Mouse (Mus musculus) WW6 (cell line): ENCODE data around the gene Lbhd1.
A peak's percentile ranks its signal among the peaks of the same experiment; 100 is the strongest.
"Not testable (repeated sequence)": the region's sequence is repeated elsewhere in the genome, so short reads cannot be mapped to it uniquely, and the experiment has no call there.

ENCODE experiments used
- DNase-seq: peaks from one replicate; pipeline ENCODE4 v3.0.0-alpha.2; 2013; ENCODE audit warnings: low read depth, low spot score

Lbhd1 gene

GRCm38 (mm10) chr19:8871267-8872186 is 12.0 kb upstream of the Lbhd1 start, which contains the start of gene Ubxn1:
Ubxn1 (plus strand) TSS chr19:8871496.
- peak; percentile 92 for DNase-seq

DNA sequence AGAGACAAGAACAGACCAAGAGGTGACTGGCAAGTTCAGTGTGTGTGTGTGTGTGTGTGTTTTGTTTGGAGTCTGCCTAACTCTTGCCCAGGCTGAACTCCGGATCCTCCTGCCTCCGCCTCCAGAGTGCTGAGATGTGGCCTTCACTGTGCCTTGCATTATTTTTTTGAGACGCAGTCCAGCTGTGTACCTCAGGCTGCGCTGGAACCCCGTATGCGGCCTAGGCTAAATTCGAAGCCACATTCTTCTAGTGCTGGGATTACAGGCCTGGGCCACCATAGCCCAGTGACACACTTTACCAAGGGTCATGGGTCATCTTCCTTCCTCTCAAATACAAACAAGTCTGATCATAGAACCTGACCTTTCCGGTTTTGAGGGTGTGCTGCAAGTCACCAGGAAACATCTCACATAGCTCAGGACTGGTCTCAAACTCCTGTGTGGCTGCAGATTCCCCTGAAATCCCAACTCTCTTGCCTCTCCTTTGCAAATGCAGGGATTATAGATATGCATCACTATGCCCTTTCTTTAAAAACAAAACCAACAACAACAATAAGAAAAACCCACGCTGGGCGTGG is 11.2 kb upstream of the Lbhd1 start:
- no peak for DNase-seq

- no peak for DNase-seq
Measured at GRCm38 (mm10) chr19:8875031-8875430, 8.5 kb upstream of the Lbhd1 start.

DNA sequence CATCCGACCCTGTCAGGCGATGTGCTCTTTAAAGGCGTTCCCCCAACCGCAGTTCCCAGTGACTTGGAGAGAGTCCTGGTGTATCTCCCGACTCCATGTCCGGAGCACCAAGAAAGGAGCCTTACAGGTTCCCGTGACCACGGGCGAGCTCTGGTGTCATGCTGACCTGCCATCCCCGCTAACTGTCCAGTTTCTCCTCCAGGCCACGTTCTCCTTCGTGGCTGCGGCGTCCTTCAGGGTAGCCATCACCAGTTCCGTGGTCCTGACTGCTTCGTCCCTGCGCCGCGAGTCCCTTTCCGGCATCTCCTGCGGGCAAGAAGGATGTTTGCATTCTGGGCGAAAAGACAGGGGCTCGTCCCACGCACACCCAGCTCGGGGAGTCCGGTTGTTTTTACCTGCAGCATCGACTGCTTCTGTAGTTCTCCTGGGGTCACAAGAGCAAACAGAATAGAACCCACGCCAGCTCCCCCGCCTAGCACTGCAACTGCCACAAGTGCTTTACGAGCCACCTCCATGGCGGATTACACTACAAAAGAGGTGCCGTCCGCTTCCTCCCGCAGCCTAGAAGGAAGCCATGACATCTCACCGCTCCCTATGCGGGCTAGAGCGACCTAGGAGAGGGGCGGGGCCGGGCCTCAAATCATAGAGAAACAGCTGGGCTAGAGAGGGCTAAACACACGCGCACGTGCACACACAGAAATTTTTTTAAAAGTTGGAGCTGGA is 3.1 kb upstream of the Lbhd1 start, which contains the start of gene Uqcc3:
TSS of gene Uqcc3 (minus strand) at position 613 of the 723 bp plus-strand sequence.
- no peak for DNase-seq

DNA sequence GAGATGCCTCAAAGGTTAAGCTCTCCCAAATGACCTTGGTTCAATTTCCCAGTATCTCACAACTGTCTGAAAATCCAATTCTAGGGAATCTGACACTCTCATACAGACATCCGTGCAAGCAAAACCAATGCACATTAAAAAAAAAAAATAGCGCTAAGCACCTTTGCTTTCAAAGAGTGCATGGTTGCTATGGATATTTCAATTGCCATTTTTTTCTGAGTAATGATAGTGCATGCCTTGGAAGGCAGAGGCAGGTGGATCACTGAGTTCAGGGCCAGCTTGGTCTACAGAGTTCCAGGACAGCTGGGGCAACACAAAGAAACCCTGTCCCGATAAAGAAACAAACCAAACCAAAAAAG is 2.5 kb upstream of the Lbhd1 start:
- no peak for DNase-seq

DNA sequence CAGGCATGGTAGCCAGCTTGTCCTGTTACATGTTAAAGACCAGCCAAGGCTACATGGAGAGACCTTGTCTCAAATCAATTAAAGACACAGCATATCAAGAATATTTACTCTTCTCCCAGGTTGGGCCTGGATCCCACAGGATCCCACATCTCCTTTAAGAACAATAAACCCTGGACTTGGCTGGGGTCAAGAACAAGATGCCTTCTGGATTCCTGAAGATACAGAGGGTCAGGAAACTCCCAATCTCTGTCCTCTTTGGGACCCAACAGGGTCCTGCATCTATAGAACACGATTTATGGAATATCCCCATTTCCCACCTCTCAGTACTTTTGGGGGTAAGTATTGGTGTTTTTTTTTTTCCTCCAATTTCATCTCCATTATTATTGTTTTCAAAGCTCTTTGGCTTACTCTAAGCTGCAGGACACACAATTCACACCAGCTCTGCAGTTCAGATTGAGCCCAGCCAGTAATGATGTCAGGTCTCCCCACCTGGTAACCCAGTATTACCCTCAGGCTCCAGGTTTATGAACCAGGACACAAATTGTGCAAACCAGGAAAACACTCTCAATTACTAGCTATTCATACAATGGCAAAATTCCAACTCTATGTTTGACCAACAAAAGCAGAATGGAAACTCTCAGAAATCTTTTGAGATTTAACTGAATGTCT is 3.5 kb downstream of the Lbhd1 start:
- DNase-seq, result no peak

DNA sequence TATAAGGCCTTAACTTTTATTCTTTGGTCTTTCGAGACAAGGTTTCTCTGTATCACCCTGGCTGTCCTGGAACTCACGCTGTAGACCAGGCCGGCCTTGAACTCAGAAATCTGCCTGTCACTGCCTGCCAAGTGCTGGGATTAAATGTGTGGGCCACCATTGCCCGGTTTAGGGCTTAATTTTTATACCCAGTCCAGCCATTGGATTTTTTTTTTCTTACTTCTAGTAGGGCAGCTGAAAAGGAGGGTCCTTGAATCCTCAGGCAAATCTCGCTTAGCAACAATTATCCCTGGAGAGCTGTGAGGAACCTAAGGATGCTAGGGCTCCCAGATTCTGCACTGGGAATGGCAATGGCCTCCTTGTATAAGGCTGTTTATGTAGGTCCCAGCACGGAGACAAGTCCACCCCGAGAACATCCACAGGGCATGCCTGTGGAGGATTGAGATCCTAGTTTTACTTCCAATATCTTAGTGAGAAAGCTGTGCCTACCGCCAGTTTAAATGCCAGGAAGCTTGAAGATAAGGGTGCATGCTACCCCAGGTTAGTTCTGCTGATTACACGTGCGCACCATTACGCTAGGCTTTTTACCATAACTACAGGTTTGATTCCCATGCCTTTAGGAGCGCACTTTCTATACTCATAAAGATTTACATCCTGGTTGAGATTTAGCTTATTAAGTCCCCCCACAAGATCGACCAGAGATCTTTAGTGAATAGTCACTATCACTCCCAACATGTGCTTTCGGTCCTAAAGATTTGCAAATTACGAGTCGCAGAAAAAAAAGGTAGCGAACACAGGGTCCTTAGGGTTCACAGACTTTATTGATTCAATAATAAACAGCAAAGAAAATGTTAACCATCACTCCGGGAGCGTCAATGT is 4.3 kb downstream of the Lbhd1 start:
- no peak for DNase-seq

GRCm38 (mm10) chr19:8888511-8889385 is 5.2 kb downstream of the Lbhd1 start, which contains the start of the genes 1810009A15Rik and Gm49416:
1810009A15Rik (plus strand) TSS chr19:8888853.
Gm49416 (plus strand) TSS chr19:8888926.
- peak; percentile 91 for DNase-seq

DNA sequence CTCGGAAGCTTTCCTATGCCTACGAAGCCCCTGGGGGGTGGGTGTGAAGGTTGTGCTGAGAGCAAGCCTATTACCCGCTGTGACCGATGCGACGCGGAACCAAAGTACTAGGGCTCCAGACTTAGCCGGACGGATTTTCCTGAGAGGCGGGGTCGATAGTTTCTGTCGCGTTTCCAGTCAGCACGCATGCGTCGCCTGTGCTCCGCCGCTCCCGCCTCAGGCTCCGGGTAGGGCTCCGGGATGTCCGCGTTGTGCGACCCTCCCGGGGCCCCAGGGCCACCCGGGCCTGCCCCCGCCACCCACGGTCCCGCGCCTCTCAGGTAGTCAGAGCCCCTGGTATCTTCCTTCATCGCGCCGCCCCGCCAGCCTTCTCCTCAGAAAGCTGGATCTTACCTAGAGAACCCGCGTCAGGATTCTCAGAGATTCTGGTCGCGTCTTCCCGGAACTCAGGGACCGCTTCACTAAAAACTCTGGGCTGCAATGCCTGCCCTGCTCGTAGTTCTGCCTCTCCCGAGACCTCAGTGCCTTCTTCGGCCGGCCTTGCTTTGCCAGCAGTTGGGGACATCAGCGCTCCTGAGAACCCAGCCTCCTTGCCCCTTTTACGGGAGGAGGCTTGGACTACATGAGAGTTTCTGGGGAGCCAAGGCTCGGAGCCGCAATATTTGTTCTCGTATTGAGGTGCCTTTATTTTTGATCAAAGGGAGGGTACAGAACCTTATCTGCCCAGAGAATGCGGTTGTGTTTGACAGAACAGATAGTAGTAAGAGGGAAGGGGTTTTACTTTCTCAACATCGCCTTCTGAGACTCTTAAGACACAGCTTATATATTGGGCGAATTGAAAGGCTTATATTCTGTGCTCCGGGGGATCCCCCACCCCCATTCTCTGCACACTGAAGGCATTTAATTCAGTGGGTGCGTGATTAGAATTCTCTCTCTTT is 9.6 kb downstream of the Lbhd1 start, which contains the start of gene Ints5:
TSS of gene Ints5 (plus strand) at position 177 of the 938 bp plus-strand sequence.
- DNase-seq, result no peak

DNA sequence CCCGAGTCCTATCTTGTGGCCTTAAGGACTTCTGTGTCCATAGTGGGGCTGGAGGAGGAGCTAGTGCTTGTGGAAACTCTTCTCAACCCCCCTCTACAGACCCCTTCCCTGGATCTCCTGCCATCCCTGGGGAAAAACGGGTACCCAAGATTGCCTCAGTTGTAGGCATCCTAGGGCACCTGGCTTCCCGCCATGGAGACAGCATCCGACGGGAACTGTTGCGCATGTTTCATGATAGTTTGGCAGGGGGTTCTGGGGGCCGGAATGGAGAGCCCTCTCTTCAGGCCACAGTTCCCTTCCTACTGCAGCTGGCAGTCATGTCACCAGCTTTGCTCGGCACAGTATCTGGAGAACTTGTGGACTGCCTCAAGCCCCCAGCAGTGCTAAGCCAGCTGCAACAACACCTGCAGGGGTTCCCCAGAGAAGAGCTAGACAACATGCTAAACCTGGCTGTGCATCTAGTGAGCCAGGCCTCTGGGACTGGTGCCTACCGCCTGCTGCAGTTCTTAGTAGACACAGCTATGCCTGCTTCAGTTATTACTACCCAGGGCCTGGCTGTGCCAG is 11.9 kb downstream of the Lbhd1 start:
- no peak for DNase-seq

DNA sequence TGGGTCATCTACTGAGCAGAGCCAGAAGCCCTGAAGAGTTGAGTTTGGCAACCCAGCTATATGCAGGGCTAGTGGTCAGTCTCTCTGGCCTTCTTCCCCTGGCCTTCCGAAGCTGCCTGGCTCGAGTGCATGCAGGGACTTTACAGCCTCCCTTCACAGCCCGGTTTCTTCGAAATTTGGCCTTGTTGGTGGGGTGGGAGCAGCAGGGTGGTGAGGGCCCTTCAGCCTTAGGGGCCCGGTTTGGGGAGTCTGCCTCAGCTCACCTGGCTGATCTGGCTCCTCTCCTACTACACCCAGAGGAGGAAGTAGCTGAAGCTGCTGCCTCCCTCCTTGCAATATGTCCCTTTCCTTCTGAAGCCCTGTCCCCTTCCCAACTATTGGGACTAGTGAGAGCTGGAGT is 12.7 kb downstream of the Lbhd1 start:
- not testable (repeated sequence) for DNase-seq

DNA sequence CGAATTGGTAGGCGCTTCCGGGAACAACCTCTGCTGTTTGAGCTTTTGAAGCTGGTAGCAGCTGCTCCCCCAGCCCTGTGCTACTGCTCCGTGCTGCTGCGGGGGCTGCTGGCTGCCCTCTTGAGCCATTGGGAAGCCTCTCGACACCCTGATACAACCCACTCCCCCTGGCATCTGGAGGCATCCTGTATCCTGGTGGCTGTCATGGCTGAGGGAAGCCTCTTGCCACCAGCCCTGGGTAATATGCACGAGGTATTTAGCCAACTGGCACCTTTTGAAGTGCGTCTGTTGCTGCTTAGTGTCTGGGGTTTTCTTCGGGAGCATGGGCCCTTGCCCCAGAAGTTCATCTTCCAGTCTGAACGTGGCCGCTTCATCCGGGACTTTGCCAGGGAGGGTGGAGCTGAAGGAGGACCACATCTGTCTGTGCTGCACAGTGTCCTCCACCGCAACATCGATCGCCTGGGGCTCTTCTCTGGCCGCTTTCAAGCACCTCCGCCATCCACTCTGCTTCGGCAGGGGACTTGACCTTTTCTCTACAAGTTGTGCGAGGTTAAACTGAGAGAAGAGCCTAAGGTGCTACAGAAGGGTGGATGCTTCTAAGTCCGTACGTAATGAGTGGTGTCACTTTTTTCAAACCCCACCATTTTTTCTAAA is 13.8 kb downstream of the Lbhd1 start:
- not testable (repeated sequence) for DNase-seq

- peak; percentile 91 for DNase-seq
Measured at GRCm38 (mm10) chr19:8897865-8898495, 14.4 kb downstream of the Lbhd1 start, which contains the start of gene Ganab. Ganab (plus strand) TSS chr19:8898071.

- DNase-seq, result no peak
Measured at GRCm38 (mm10) chr19:8898576-8898975, 15.0 kb downstream of the Lbhd1 start.

GRCm38 (mm10) chr19:8899079-8899478 is 15.5 kb downstream of the Lbhd1 start:
- no peak for DNase-seq

DNA sequence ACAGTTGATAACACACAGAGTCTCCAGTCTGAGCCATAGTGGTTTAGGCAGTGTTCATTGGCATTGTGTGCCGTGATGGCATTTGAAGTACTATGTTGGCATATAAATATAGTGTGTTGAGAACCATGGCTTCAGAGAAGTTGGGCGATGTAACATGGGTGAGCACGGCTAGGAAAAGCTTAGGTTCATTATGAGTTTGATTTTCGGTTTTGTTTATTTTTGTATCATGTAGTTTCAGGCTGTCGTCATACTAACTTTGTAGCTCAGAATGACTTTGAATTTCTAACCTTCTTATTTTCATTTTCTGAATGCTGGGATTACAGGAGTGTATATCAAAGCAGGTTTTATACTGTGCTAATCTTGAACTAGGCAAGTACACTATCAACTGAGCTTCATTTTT is 19.9 kb downstream of the Lbhd1 start:
- DNase-seq, result no peak

GRCm38 (mm10) chr19:8908531-8908930 is 25.0 kb downstream of the Lbhd1 start:
- no peak for DNase-seq
